In genomic region chrX:103026256-103027028, GRCm38 (mm10) we compare ENCODE assay signal across 8 mouse cellular contexts.
A peak's percentile ranks its signal among the peaks of the same experiment; 100 is the strongest.
DNase-seq lines count a peak whose midpoint lies in the region; ATAC-seq and TF ChIP-seq lines count a peak whose summit lies in the region.

No protein-coding gene starts in this region.

- H3K36me3 ChIP-seq in forebrain, embryonic 15.5 days = no peaks in the 10 kb centered on the region
- H3K36me3 ChIP-seq in intestine, postnatal 0 days (ENCODE audit: control insufficient read depth, insufficient read depth) = no peaks in the 10 kb centered on the region
- H3K36me3 ChIP-seq in lung, embryonic 15.5 days = no peaks in the 10 kb centered on the region

- ATAC-seq in forebrain, embryonic 15.5 days (replicated peaks) = peak; percentile 69
- ATAC-seq in intestine, postnatal 0 days = no peak
- peak; percentile 80 for ATAC-seq in lung, embryonic 15.5 days (ENCODE audit: borderline replicate concordance, extremely low read depth, low FRiP score, low TSS enrichment)

- TF ChIP-seq CTCF in intestine, postnatal 0 days (IDR thresholded peaks at IDR 0.05; ENCODE audit: low read depth) = no peak

- intact Hi-C loops in left cerebral cortex, postnatal 4 days (cut with DNase I) = no loop called here

- no peak overlapping the region for H3K9ac ChIP-seq in forebrain, embryonic 15.5 days (replicated peaks)
- no peak overlapping the region for H3K9ac ChIP-seq in intestine, postnatal 0 days (ENCODE audit: low read depth, low read length)
- peak overlapping the region; percentile 31; the same call in 1 of the 2 replicates for H3K9ac ChIP-seq in lung, embryonic 15.5 days

- 16% methylated on average over 20 of the region's 22 CpGs for WGBS in forebrain, embryonic 15.5 days
- 18% methylated on average over 22 of the region's 22 CpGs for WGBS in intestine, postnatal 0 days
- WGBS in lung, embryonic 15.5 days = 16% methylated on average over 20 of the region's 22 CpGs

- peak overlapping the region; percentile 37 for H3K4me2 ChIP-seq in forebrain, embryonic 15.5 days (replicated peaks)
- peak overlapping the region; percentile 62 for H3K4me2 ChIP-seq in intestine, postnatal 0 days (replicated peaks; ENCODE audit: low read depth)
- peak overlapping the region; percentile 51 for H3K4me2 ChIP-seq in lung, embryonic 15.5 days

- H3K4me1 ChIP-seq in forebrain, embryonic 15.5 days = no peaks in the 10 kb centered on the region
- H3K4me1 ChIP-seq in intestine, postnatal 0 days (replicated peaks; ENCODE audit: control insufficient read depth, insufficient read depth, low read length) = no peaks in the 10 kb centered on the region
- H3K4me1 ChIP-seq in lung, embryonic 15.5 days = no peaks in the 10 kb centered on the region

- no peaks in the 10 kb centered on the region for H3K9me3 ChIP-seq in forebrain, embryonic 15.5 days
- H3K9me3 ChIP-seq in intestine, postnatal 0 days (ENCODE audit: control insufficient read depth) = no peaks in the 10 kb centered on the region
- H3K9me3 ChIP-seq in lung, embryonic 15.5 days = no peaks in the 10 kb centered on the region

- no peak overlapping the region for H3K27ac ChIP-seq in forebrain, embryonic 15.5 days (replicated peaks)
- no peak overlapping the region for H3K27ac ChIP-seq in intestine, postnatal 0 days (ENCODE audit: low read depth, low read length)
- peak overlapping the region; percentile 86 for H3K27ac ChIP-seq in lung, embryonic 15.5 days

- peak; percentile 50 for DNase-seq in left cerebral cortex, postnatal 4 days
- no peak for DNase-seq in left cerebral cortex, adult 8-10 months (ENCODE audit: low spot score in 2 of 2)
- peak; percentile 21 for DNase-seq in retina, postnatal 7 days (ENCODE audit: low read depth, low spot score)
- no peak for DNase-seq in spleen, postnatal 36 days (ENCODE audit: low spot score in 2 of 2)
- no peak for DNase-seq in cerebellum, adult 9-10 months

- peak overlapping the region; percentile 26 for H3K4me3 ChIP-seq in forebrain, embryonic 15.5 days
- H3K4me3 ChIP-seq in intestine, postnatal 0 days (ENCODE audit: low read depth, low read length) = peak overlapping the region; percentile 28
- peak overlapping the region; percentile 47 for H3K4me3 ChIP-seq in lung, embryonic 15.5 days

- no peaks in the 10 kb centered on the region for H3K27me3 ChIP-seq in forebrain, embryonic 15.5 days
- H3K27me3 ChIP-seq in intestine, postnatal 0 days (replicated peaks; ENCODE audit: control insufficient read depth, insufficient read depth, low read length) = no peaks in the 10 kb centered on the region
- no peaks in the 10 kb centered on the region; the same call in 1 of the 2 replicates for H3K27me3 ChIP-seq in lung, embryonic 15.5 days

Comparison
In these comparisons a context has a peak if more than half of its experiments do, and no peak if none do; other contexts are left out.
1. DNase-seq: peak in left cerebral cortex, postnatal 4 days (single experiment) and retina, postnatal 7 days (single experiment); none in left cerebral cortex, adult 8-10 months (0 of 2), spleen, postnatal 36 days (0 of 2) and cerebellum, adult 9-10 months (single experiment).
2. Peak in every context shown above with its lines, with median percentiles within 50 percentile points of each other: H3K4me2 ChIP-seq and H3K4me3 ChIP-seq.